Mouse (Mus musculus) testis, adult 2 months (tissue): ENCODE data around the gene Ovol2. TPM values are rescaled to one million over a fixed set of nuclear protein-coding genes. Genes with fewer than 3 reads are reported as not detected.

Experiments used
- H3K27ac ChIP-seq: fragments of 200-500 bp; 2 replicates; pipeline ENCODE4 v1.5.1; 2012; ENCODE audit warnings: low read depth, low read length; ENCODE audit not compliant: control insufficient read depth, insufficient read depth
- H3K27me3 ChIP-seq: fragments of 200-500 bp; 2 replicates; pipeline ENCODE4 v1.6.1; 2012; ENCODE audit warnings: mild to moderate bottlenecking, low read length, moderate library complexity; ENCODE audit not compliant: control insufficient read depth, insufficient read depth
- H3K36me3 ChIP-seq: fragments of 200-500 bp; 2 replicates; pipeline ENCODE4 v1.6.1; 2012; ENCODE audit warnings: mild to moderate bottlenecking, low read length; ENCODE audit not compliant: control insufficient read depth, insufficient read depth
- H3K4me1 ChIP-seq: fragments of 200-500 bp; 2 replicates; pipeline ENCODE4 v1.6.1; 2012; ENCODE audit warnings: low read length; ENCODE audit not compliant: control insufficient read depth, insufficient read depth
- H3K4me3 ChIP-seq: fragments of 200-500 bp; 2 replicates; pipeline ENCODE4 v1.5.1; 2012; ENCODE audit warnings: low read depth, mild to moderate bottlenecking, low read length, moderate library complexity, mixed read lengths; ENCODE audit not compliant: control insufficient read depth
- CTCF ChIP-seq: fragments of 200-500 bp; IDR thresholded peaks from 2 replicates; pipeline ENCODE4 v1.5.1; 2012; ENCODE audit warnings: low read depth, mild to moderate bottlenecking, inconsistent platforms, low read length, moderate library complexity; ENCODE audit not compliant: control insufficient read depth, insufficient read depth, insufficient replicate concordance
- POLR2A ChIP-seq: fragments of 200-500 bp; IDR thresholded peaks from 2 replicates; pipeline ENCODE4 v1.6.1; 2012; ENCODE audit warnings: low read depth, mild to moderate bottlenecking, inconsistent platforms, low read length, moderate library complexity; ENCODE audit not compliant: control insufficient read depth
- polyA plus RNA-seq: library from polyadenylated mRNA; depleted of rRNA; stranded (reverse); fragments of >200 nt; gene quantifications from 2 replicates; pipeline ENCODE4 v1.2.3, GENCODE M21; 2012; rRNA removed

Ovol2 gene
- 62.9 and 89.3 TPM in 2 replicates for polyA plus RNA-seq

DNA sequence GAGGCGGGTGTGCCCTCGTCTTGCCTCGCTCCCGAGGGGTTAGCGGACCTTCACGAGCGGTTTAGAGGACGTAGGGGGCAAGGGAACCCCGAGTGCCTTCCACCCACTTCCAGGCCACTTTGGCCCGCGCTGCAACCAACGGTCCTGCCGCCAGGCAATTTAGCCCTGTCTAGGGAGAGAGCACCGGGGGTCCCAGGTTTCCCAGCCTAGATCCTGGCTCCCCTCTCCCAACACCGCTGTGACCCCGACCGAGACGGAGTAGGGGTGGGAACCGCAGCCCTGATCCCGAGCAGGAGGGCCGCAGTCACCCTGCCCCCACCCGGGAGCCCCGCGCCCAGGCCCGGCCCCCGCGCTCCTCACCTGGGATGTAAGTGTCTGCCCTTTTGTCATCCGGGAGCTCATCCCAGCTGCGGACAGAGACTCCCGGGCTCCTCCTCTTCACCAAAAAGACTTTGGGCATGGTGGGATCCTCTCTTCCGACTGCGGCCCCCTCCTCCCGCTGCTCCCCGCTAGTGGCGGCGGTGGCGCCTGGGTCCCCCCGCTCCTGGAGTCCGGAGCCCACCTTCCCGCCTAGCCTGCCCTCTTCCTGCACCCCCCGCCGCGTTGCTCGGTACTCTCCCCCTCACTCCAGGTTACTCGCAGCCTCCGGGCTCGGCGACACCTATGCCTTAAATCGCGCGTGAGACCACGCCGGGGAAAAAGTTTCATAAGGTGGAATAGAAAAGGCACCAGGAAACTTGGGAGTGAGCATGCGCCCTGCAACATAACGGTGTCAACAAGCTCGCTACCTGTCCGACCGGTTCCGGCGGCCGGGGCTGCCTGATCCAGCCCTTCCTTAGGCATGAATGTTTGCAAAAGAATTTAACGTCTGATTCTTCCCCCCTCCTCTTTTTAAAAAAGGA, at the start of gene Ovol2:
TSS of gene Ovol2 (minus strand) at position 746 of the 902 bp plus-strand sequence.
- peak; percentile 60; the same call in 1 of the 2 replicates for TF ChIP-seq POLR2A
- no peak for TF ChIP-seq CTCF
- Histone ChIP-seq H3K27ac (peak within 1 kb of the TSS; percentile 37; the same call in 1 of the 2 replicates), H3K36me3 (no peaks in the 10 kb centered on the region), H3K4me3 (peak within 1 kb of the TSS; percentile 88), H3K4me1 (peaks cover 18% of the 10 kb centered on the region), H3K27me3 (no peaks in the 10 kb centered on the region)

DNA sequence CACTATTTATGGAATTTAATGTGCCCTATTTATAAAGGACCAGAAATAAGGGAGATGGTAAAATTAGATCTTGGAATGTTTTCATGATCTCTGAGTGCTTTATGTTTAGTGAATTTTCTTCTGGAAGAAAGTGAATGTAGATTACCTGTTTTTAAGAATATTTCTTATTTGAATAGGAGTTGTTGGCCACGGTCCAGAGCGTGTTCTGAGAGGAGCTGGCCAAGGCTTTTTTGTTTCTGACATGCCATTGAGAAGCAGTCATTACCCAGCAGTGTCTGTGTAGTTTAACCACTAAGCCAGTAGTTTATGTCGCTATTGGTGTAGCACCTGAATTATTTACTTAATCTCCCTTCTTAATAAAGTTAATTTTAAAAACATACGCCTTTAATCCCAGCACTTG, 49.8 kb upstream of the Ovol2 start:
- Histone ChIP-seq H3K4me1 (no peaks in the 10 kb centered on the region; the same call in 1 of the 2 replicates), H3K27ac (no peak overlapping the region), H3K4me3 (no peak overlapping the region), H3K36me3 (peaks cover 3% of the 10 kb centered on the region), H3K27me3 (no peaks in the 10 kb centered on the region)
- TF ChIP-seq POLR2A (no peak), CTCF (no peak)

DNA sequence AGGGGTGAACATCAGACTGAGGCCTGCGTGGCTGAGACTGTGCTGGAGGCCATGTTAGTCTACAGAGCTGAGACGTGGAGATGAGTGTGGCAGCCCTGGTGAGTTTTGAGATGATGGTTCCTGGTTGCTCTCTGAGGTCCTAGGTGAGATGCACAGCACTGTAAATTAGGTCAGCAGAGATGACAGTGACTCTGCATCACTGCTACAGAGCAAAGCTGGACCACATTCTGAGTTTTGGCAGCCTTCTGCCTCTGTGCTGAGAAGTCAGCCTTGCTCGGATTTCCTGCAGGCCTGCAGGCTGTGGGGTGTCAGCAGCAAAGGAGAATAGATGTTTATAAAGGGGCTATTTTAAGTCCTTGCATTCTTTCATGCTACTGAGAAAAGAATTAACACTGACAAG, 49.3 kb upstream of the Ovol2 start:
- TF ChIP-seq CTCF (no peak), POLR2A (no peak)
- H3K4me1 ChIP-seq = no peaks in the 10 kb centered on the region; the same call in 1 of the 2 replicates
- peaks cover 3% of the 10 kb centered on the region for H3K36me3 ChIP-seq
- H3K27me3 ChIP-seq = no peaks in the 10 kb centered on the region
- no peak overlapping the region for H3K4me3 ChIP-seq
- no peak overlapping the region for H3K27ac ChIP-seq

DNA sequence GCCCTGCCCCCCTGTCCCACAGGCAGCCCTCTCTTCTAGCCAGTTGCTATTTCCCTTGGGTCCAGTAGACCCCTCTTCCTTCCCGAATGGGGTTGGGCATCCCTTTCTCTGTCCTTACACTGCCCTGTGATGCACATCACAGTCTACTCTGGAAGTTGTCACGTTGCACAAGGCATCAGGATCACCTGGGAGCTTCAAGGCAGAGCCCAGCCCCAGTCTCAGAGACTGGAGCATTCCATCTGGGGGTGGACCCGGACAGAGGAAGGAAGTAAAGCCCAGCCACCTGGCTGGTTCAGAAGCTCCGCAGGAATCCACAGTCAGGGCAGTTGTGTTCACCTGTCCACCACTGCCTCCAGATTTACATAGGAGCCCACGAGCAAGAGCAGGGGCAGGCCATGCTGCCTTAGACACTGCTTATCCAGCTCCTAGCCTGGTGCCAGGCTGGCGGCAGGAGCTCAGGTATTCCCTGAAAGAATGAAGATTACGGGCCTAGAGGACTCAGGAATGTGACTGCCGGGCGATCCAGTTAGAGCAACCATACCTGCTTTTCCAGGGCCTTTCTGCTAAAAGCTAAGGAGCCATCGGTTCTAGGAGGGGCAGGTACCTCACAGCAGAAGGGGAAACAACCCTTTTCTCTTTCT, 43.2 kb upstream of the Ovol2 start:
- Histone ChIP-seq H3K27me3 (no peaks in the 10 kb centered on the region), H3K27ac (no peak overlapping the region), H3K4me1 (no peaks in the 10 kb centered on the region), H3K36me3 (peaks cover 3% of the 10 kb centered on the region), H3K4me3 (no peak overlapping the region)
- TF ChIP-seq CTCF = no peak
- no peak for TF ChIP-seq POLR2A

DNA sequence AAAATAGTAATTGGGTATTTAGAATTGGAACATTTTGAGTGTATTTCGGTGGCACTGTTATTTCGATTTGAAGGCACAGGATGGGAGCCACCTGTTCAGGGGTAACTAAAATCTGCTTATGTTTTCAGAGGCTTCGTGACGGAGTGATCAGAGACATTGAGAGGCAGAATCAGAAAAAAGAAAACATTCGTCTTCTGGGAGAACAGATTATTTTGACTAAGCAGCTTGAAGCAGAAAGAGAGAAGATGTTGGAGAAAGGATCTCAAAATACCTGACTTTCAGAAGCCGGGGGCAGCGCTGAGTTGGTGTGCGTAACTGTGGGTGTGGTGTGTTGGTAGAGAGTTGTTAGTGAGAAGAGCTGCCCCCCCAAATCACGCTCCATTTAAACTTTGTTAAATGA, 41.1 kb upstream of the Ovol2 start:
- no peak overlapping the region for H3K4me3 ChIP-seq
- no peaks in the 10 kb centered on the region for H3K27me3 ChIP-seq
- H3K36me3 ChIP-seq = peaks cover 1% of the 10 kb centered on the region
- no peaks in the 10 kb centered on the region; the same call in 1 of the 2 replicates for H3K4me1 ChIP-seq
- TF ChIP-seq CTCF (no peak), POLR2A (no peak)
- H3K27ac ChIP-seq = no peak overlapping the region

DNA sequence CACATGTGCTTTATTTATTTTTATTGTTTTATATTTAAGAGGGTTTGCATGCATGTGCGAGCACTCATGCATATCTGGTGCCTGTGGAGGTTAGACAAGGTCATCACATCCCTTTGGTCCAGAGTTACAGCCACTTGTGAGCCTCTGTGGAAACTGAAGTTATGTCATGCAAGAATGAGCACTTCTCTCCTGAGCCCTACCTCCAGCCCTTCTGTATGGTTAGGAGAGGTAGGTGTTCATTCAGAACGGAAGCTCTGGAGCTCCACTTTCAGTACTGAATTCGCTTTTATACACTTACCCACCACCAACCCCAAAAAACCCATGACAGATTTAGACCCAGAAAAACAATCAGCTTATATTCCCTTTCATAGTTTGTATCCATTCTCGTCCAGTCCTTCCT, 39.6 kb upstream of the Ovol2 start:
- no peak overlapping the region for H3K4me3 ChIP-seq
- H3K27ac ChIP-seq = no peak overlapping the region
- no peaks in the 10 kb centered on the region for H3K36me3 ChIP-seq
- no peaks in the 10 kb centered on the region; the same call in 1 of the 2 replicates for H3K4me1 ChIP-seq
- H3K27me3 ChIP-seq = no peaks in the 10 kb centered on the region
- no peak for TF ChIP-seq CTCF
- TF ChIP-seq POLR2A = no peak

- TF ChIP-seq CTCF = no peak
- no peak for TF ChIP-seq POLR2A
- no peaks in the 10 kb centered on the region for H3K36me3 ChIP-seq
- peak overlapping the region; percentile 88 for H3K4me3 ChIP-seq
- peak overlapping the region; percentile 83 for H3K27ac ChIP-seq
- H3K4me1 ChIP-seq = no peaks in the 10 kb centered on the region; the same call in 1 of the 2 replicates
- H3K27me3 ChIP-seq = no peaks in the 10 kb centered on the region
Measured at GRCm38 (mm10) chr2:144369511-144369910, 37.6 kb upstream of the Ovol2 start.
